Mouse (Mus musculus) right cerebral cortex, postnatal 10 days (tissue): Measurements from ENCODE around the gene Spred2.

ENCODE experiments used
- DNase-seq, 2 experiments: peaks; one replicate each; pipeline ENCODE4 v3.0.0; 2021; ENCODE audit warnings: low spot score in 2 of 2

Gene Spred2

DNA sequence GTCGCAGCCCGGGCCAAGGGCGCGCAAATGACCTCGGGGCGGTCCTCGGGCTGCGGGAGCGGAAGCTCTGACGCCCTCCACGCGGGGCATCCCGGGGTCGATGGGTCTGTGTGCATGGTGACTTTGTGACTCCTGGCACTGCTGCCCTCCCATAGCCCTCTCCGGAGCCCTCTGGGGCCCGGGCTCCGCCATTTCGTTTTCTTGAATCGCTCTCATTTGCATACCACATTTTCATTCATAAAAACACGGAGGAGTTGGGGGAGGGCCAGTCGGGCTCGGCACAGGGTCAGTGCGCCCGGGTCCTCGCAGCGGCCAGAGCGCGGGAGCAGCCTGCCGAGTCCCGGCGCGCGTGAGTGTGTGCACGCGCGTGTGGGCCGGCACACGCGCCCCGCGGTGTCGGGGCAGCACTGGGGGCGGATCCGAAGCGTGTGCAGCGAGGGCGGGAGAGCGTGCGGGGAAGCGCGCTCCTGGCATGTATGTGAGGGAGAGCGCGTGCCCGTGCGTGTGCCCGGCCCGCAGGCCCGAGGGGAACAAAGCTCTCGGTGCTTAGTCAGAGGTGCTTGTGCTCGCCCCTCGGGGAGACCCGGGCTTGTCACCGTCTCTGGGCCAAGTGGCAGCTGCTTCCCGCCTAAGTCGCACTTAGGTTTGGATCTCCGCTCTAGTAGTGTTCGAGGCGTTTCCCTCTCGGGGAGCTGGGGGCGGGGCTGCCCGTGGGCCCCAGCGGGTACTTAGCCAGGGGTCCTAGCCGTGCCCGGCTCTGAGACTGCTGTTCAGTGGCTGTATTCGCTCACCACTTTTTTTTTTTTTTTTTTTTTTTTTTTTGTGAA is 1.2 kb downstream of the Spred2 start:
- DNase-seq: peak; percentile 83 to 84

DNA sequence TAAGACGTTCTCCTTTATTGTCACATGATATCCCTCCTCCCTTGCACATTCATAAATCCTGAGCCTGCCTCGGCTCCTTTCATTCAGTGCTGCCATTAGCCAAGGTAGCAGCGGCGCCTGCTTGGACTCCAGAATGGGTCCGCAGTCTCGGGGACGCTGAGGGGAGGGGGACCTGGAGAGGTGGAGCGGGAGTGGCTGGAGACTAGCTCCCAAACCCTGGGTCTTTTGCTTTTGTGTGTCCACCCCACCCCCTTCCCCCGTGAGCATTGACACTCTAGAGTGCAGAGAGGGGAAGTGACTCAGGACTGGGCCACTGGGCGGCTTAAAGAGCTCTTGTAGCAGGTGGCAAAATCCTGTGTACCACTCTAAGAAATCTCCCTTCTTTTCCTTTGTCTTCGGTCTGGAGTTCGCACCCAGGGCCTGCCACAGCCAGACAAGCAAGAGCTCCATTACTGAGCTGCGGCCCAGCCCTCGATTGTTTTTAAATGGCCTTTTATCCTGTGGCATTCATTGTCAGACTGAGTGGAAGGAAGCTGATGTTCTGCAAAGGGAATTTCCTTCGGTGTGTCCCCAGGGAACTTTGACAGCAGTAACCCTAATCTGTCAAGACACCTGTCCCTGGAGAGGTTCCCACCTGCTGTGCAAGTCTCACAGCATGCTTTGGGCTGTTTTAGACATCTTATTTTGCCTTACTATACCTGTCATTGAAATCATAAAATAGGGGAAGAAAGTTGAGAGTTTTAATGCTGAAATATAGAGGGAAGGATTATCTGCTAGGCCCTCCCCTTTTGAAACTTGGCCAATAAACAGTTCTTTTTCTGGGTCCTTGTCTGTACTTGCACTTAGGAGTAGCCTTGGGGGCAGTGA is 2.0 kb downstream of the Spred2 start:
- DNase-seq: peak; percentile 69 to 73

DNA sequence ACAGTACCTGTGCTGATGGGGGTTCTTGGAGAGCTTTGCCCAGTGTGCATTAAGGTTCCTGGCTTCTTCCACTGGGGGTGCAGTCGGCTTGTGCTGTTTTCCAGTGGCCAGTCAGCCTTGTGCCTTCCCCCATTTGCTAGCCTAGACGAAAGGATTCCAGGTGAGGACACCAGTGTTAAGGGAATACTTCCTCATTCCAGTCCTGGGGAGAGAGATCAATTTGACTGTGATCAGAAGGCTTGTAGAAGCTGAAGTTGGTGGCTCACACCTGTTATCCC is 2.6 kb downstream of the Spred2 start:
- no peak for DNase-seq

DNA sequence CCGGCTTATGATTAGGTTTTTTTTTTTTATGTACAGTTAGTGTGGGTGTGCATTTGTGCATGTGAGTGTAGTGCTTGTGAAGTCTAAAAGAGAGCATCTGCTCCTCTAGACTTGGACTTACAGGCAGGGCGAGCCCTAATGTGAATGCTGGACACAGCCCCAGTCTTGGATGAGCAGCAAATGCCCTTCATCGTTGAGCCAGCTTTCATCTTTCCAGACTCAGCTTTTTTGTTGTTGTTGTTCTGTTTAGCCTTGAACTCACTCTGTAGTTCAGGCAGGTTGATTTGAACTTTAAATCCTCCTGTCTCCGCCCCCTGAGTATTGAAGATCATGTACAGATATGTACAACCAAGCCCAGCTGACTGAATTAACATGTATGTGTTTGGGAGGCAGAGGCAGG is 4.5 kb downstream of the Spred2 start:
- no peak for DNase-seq

DNA sequence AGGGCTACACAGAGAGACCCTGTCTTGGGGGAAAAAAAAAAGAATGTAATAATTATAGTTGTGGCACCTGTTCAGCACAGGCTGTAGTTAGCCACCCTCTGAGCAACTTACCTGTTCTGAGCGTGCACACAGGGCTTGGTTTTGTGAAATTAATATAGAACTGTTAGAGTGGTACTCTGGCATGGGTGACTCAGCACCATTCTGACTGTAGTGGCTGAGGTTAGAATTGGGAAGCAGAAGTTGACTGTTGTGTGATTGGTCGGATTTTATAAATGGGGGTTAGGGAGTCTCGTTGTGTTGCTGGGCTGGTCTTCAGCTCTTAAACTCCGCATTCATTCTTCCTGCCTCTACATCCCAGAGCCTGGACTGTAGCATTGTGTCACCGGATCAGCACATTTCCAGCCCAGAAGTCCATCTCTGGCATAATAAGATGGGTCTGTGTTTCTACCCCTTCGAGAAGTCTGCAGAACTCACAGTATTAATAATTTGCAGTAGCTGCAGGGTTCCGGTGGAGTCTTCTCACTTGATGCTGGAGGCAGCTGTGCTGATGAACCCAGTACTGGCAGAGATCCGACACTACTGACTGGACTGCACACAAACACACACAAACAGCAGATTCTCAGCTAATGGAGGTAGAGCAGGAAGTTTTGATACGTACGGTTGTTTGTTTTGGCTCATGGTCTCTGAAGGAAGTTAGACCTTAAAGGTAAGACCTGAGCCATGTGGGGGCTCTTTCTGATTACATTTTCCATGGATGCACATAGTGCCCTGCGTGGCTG is 5.1 kb downstream of the Spred2 start:
- DNase-seq: no peak

DNA sequence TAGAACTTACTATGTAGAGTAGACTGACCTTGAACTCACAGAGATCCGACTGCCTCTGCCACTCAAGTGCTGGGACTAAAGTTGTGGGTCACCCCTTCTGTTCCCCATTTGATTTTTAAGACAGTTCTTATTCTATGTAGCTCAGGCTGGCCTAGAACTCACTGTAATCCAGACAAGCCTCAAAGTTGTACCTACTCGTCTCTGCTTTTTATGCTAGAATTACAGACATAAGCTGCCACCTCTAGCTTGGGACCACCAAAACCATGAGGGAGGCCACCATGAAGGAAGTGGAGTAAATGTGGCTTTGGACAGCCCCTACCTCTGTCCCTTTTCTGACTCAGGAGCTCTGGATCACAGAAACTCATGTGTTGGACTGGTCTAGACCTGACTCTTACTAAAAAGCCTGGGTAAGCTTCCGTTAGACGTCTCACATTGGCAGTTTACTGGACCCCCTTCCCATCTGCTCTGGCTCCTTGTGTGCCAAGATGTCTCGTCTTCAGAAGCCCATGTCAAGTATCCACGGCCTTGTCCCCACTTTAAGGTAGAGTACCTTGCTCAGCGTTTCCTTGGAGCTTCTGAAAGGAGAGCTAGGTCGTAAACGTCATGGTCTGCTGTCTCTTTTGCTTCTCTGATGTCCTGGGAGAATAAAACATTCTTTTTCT is 7.5 kb downstream of the Spred2 start:
- no peak for DNase-seq

DNA sequence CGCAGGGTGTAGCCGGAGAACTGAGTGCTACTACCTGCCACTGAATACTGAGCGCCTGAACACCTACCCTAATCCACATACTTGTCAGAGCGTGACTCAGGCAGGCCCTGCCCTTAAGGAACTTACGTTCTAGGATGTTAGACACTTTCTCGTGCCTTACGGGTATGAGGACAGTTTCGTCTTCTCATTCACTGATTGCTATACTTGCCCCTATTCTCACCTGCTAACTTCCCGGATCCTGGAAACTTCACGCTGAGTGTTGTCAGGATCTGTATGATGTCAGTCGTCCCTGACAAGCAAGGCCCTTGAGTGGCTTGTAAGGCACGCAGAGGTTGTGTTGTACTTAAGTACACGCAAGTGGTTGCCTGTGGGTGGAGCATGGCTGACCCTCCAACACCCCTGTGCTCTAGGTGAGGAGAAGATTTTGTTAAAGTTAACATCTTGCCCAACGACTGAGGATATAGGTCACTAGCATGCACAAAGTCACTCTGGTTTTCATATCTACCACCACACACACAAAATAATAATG is 8.9 kb downstream of the Spred2 start:
- DNase-seq: no peak

DNA sequence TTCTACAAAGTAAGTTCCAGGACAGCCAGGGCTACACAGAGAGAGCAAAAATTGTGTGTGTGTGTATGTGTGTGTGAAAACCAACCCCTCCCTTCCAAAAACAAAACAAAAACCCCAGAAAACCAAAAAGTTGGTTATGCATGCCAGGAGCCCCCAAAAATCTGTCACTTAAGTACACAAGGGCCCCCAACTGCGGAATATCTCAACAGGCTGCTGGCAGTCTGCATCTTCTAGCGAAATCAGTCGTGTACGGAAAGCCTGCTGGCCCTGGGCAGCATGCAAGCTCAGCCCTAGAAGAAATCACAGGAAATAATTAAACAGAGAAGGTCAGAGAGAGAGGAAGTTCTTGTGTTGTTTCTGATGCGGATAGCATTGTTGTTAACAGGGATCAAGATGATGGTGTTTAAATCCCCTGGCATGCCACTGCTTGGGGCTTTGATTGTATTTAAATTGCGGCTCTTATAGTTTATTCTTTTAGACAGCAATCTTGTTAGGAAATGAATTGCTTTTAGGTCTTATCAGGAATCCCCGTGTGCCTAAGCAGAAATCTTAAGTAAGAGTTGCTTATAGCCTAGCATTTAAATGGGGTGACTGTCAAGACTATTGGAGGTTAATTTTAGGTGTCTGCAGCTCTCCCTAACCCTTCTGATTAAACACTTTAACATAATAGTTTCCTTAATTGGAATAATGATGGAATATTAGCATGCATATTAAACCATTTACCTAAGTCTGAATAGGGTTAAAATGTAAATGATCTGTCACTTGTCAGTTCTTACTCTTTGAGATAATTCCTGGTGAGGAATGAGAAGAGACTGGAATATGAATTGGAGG is 11.6 kb downstream of the Spred2 start:
- DNase-seq: no peak

DNA sequence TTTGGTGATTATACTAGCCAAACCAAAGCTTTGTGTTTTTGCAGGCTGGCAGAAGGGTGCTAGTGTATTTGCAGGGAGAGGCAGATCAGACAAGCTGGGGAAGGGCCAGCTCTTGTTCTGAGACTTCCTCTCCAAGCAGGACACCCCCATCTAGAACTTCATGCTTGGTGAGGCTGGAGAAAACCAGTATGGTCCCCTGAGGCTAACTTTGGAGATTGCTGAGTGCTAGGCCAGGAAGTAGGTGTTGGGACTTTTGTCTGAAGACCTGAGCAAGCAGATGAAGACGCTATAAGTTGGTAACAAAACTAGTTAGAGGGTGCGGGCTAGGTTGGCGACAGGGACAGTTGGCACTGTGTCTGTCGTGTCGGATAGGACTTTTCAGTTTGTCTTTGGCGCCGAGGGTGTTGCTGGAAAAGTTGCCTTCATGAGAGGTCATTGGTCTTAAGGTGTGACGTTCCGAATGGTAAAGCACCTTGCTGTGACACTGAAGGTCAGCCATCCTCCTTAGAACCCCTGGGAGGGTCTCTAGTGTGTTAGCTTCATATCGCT is 14.4 kb downstream of the Spred2 start:
- no peak for DNase-seq

DNA sequence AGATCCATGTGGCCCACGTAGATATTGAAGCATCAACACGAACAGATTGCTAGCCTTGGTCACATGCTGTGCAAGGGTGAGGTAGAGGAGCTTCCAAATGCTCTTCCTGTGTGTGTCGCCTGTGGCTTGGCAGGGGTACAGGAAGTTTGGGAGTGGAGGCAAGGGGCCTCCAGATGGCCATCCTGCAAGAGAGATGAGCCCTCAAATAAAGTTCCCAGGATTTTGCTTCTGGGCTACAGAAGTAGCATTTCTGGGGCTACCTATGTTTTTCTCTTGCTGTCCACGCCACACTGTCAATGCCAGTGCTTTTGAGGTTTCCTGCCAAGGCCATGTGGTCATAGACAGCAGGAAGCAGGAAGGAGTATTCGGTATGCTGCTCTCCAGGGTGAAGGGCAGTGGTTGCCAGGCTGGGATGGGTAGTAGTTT is 15.1 kb downstream of the Spred2 start:
- DNase-seq: no peak

DNA sequence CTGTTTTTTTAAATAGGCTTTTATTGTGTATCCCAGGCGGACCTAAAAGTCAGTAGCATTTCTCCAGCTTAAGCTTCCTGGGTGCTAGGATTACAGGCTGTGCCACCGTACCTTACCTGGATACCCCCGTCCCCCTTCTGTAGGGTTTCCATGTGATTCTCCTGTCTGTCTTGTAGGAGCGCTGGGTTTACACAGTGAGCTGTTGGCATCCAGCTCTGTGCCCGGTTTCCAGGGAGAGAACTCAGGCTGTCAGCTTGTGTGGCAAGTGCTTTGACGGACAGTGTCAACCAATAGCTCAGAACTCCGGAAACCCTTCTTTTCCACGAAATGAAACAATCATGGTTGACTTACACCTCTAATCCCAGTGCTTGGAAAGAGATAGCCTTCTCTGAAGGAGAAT is 15.7 kb downstream of the Spred2 start:
- no peak for DNase-seq

DNA sequence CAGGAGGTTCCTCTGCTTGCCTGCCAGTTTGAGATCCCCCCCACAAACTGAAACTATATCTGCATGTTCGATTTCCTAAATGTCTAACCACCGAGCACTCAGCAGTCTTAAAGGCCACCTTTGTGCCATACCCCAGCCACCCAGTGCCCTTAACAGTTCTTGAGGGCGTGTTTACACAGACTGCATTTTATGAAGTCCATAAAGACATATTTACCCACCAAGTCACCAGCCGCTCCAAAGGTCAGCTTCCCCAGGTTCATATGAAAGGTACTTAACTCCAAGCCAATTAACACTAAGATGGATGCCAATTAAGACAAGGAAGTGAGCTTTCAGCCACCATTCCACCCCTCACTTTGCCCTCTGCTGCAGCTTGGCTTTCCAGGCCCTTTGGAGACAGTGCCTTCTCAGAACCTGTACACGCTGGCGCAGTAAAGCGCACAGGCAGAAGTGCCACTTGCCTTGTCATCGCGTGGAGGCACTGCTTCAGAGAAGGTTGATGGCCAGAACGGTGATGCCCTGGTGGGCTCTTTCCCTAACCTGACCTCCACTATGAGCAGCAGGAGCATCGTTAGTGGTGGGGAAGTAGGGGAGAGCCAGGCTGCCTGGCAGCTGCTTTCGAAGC is 17.1 kb downstream of the Spred2 start:
- DNase-seq: no peak

DNA sequence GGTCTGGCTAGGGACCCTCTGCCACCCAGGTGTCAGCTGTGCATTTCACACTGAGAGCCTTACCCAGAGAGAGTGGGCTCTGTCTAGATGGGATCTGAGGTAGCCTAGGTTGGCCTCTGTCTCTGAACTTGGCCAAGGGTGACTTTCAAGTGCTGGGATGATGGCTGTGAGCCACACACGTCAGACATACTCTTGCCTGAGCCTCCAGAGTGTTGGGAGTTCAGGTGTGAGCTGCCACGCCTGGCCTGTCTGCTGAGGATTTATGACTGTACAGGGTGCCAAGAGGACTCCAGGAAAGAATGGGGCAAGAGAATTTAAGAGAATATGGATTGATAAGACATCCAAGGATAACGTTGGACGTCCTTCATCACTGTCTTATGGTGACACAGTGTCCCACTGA is 17.8 kb downstream of the Spred2 start:
- no peak for DNase-seq

DNA sequence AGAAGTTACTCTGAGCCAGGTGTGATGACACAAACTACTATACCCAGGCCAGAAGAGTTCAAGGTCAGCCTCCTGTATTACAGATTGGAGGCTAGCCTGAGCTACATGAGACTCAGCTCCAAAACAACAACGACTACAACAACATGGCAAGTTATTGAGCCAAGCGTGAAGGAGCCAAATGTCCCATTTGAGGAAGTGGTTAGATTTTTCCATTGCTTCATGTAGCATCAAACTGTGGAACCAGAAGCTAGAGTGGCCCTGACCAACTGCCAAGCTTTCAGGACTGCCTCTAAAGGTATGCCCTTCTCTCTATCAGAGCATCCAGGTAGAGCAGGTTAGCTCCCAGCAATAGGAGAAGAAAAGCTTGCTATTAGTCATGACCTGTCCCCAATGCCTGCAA is 19.6 kb downstream of the Spred2 start:
- no peak for DNase-seq

DNA sequence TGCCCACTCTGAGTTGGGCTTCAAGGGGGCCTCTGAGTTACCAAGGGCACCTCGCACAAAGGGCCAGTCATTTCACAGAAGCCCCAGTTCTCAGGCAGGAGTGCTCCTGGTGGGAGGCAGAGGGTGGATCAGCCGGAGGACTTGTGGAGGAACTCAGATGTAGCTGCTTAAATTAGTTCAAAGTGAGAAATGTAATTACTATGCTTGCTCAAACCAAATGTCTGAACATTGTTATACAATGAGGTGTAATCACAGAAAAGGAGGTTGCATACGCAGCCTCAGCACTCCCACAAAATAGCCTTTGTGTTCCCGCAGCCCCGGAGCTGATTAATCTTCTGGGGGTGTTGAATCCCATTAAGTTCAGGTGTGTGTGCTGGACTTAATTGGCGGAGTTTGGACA is 20.5 kb downstream of the Spred2 start:
- no peak for DNase-seq

DNA sequence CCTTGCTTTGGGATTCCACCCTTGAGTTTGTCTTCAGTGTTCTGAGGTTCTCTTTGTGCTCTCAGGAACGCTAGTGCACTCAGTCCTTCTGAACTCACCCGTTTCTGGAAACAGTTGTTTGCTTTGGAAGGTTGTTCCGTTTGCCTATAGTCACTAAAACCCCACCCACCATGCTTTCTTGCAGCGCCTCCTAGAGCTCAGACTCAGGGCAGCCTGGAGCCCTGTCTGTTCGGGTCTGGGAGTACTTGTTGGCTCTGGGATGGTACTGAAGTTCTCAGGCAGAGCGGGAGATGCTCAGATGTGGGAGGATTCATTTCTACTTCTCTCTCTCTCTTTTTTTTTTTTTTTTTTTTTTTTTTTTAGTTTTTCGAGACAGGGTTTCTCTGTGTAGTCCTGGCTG is 22.5 kb downstream of the Spred2 start:
- DNase-seq: no peak

DNA sequence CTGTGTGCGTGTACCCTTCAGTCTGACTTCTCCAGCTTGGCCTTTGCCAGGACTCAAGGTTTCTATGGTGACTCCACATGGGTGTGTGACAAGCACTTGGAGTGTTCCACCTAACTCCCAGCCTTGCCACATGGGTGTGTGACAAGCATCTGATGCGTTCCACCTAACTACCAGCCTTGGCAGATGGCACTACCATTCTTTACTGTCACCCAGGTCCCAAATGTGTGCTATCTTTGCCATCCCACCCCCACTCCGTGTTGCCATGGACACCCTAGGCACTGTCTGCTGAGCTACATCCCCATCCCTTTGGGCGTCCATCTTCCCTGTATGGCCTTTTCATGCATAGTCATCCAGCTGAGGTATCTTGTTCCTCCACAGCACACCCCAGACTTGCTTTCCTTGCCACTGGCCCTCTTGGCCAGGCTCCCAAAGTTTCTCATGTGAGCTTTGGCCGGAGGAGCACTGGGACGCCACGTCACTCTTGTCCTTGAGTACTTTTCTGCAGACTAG is 23.5 kb downstream of the Spred2 start:
- peak; percentile 40 to 72 for DNase-seq

DNA sequence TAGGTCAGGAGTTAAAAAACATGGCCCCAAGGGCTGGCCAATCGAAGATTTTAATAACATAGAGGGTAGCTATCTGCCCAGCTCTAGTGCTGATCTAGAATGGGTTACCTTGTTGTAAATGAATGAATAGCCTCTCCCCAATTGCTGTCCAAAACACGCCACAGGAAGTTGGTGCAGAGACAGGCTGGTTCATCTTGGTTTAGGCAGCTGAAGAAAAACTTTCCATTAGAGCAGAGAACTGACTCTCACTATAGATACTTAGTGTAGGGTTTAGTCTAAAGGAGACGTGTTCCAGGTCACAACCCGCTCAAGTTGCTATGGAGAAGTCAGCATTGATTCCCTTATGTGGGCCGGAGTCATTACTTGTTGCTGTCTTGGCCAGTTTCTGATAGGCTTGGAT is 25.6 kb downstream of the Spred2 start:
- no peak for DNase-seq

DNA sequence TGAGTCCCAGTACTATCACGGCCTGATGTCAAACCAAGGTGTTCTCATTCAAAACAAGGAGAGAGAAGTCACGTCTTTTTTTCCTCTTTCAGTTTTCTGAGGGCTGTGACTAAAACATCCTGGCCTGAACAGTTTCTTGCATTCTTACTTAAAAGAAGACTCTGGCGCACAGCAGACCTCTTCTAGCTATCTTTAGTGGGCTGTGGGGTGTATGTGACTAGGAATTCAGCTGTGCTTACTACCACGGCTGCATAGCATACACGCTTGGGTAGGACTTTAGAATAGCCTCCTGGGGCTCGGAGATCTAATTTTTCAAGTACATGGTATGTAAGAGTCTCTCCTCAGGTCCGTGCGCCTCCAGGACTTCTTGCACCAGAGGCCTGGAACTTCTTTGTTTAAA is 26.0 kb downstream of the Spred2 start:
- DNase-seq: no peak

DNA sequence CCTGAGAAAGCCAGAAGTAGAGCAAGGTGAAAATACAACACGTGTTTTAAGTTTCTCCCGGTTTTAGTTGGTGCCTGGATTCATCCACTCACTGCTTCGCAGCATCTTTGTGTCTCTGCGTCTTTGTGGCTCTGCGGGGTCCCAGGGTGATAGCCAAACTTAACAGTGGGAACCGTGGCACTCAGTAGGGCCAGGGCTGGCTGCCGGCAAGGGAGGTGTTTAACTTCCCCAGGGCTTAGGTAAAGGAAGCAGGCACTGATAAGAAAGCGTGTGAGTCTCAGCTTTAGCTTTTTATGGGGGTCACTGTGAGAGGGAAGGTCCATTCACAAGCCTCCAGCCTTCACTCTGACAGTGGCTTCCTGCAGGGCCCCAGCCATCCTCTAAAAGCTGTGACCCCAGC is 28.8 kb downstream of the Spred2 start:
- DNase-seq: no peak
